Mouse (Mus musculus) kidney, adult 9 months (tissue): ENCODE results near the gene Zfp37.
A peak's percentile ranks its signal among the peaks of the same experiment; 100 is the strongest.
"Not testable (repeated sequence)": the region's sequence is repeated elsewhere in the genome, so short reads cannot be mapped to it uniquely, and the experiment has no call there.

ENCODE experiments used
- DNase-seq: peaks from one replicate; pipeline ENCODE4 v3.0.0; 2022

Zfp37 gene

DNA sequence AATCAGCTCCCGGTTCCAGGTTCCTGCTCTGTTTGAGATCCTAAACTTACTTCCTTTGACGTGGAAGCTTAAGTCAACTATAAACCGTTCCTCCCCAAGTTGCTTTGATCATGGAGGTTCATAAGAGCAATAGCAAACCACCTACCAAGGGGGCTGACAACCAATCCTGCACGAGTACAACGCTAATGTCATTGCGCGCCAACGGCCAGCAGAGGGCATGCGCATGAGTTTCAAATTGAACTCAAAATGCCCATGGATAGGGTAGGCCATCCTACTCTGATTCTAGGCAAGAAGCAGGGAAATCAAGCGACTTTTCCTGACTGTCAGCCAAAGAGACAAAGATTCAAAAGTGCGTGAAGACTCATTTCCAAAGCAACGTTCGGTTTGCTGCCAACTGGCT, at the start of gene Zfp37:
TSS of gene Zfp37 (minus strand) at position 279 of the 400 bp plus-strand sequence.
- no peak for DNase-seq

GRCm38 (mm10) chr4:62278081-62278480, 47.2 kb upstream of the Zfp37 start:
- peak; percentile 64 for DNase-seq

- no peak for DNase-seq
These were observed 46.4 kb upstream of the Zfp37 start for GRCm38 (mm10) chr4:62277222-62277621.

DNA sequence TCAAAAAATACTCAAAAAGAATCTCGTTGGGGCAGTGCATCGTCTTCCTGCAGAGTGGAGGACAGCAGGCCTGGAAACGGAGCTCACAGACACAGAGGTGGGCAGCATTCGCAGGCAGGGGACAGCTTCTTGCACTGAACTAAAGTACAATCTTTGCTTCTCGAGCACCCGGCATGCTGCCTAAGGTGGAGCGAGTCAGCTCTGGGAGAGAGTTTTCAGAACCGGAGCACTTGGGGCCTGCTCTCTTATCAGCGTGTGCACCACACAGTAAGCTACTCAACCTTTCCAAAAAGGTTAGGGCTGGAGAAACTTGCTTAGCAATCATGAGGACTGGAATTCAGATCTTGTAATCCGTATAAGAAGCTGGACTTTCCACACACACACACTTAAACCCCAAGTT, 45.8 kb upstream of the Zfp37 start:
- no peak for DNase-seq

GRCm38 (mm10) chr4:62274841-62275536, 44.1 kb upstream of the Zfp37 start:
- DNase-seq = no peak

GRCm38 (mm10) chr4:62273916-62274315, 43.1 kb upstream of the Zfp37 start:
- DNase-seq = no peak

DNA sequence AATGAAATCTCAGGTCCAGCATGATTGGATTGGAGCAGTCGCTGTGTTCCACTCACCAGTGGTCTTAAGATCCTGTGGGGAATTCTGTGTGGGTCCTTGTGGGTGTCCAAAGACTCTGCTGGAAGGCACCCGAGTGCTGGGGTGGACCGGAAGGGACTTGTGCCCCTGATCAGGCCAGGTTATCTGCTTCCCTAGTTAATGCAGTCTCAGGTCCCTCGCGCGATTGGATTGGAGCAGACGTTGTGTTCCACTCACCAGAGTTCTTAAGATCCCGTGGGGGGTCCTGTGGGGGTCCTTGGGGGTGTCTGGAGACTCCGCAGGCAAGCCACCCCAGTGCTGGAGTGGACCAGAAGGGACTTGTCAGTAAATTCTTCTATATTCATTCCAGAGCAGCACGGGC, 41.8 kb upstream of the Zfp37 start:
- no peak for DNase-seq

DNA sequence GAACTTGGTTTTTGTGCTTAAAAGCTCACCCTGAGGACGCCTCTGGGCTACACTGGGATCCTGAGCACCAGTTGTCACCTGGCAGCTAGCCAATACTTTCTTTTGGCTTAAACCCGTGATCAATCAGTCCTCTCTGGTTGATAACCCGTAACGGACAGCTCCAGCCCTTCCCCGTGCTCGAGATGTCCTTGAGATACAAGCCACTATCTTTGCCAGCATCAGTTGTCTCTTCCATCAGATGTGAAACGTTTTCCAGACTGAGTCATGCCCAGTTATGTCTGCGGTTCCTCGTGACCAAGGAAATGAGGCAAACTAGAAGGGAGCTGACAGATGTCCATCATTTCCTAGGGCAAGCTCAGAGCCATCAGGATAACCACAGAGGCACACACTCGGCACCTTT, 36.3 kb upstream of the Zfp37 start:
- DNase-seq = no peak

DNA sequence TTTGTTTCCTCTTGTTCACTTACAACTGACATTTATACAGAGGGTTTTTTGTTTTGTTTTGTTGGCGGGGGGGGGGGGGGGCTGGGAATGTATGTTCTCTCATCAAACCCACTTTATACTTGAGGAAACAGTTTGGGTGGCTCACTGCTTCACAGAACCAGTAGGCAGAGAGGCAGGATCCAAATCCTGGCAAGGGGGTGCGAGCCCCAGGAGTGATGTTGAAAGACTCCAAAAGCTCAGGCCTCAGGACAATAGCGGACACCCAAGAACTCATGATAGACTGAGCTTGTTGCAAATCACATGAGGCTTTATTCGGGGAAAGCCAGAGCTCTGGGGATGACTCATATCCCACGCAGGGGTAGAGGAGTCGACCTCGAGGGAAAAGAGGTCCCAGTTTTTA, 35.2 kb upstream of the Zfp37 start:
- DNase-seq = not testable (repeated sequence)

GRCm38 (mm10) chr4:62265154-62265836, 34.4 kb upstream of the Zfp37 start:
- no peak for DNase-seq

DNA sequence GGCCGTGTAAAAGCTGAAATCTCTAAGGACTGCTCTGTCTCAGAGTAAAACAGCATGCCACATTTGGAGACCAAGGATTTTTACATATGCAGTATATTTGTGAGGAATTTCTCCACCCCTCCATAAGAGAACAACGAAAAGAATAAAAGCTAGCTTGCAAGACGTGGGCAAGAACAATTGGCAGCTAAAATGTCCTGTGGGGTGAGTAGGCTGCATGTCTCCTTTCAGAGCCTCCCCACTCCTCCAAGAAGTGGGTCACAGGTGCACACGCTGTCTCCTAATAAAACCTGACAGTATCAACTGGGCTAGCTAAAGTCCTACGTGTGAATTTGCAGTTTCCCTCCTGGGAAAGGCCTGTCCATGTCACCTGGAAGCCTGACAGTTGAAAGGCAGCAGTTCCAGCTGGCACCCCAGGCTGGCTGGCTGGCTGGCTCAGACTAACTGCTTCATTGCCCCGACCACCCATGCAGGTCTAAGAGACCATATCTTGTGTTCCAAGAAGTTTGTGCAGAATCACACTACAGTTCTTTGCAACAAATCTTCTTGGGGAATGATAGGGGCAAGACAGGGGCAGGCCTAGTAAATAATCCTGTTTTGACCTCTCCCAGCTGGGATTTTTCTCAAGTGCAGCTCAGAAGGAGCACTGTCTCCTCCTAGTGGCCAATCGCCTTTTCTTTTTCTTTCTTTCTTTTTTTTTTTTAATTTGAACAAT, 32.4 kb upstream of the Zfp37 start:
- peak; percentile 26 for DNase-seq

- DNase-seq = no peak
These were observed 31.4 kb upstream of the Zfp37 start, which contains the start of gene Slc31a2 for GRCm38 (mm10) chr4:62262276-62262675. Gene Slc31a2, plus strand, starts transcription at chr4:62262562.

DNA sequence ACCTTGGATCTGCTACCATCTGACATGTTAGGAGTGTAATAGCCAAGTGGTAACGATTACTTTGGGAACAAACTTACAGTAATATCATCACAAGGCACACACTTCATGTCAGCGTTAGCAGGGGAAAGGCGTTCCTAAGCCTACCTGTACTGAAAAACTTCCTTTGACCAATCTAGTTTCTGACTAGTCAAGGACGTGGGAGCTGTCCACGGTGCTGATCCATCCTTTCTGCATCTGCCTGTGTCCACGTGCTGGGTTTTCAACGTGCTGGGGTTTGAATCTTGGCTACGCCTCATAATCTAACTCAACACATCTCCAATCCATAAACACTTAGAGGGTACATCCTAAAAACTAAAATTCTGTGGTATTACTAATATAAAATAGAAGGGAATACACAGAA, 26.1 kb upstream of the Zfp37 start:
- peak; percentile 26 for DNase-seq

DNA sequence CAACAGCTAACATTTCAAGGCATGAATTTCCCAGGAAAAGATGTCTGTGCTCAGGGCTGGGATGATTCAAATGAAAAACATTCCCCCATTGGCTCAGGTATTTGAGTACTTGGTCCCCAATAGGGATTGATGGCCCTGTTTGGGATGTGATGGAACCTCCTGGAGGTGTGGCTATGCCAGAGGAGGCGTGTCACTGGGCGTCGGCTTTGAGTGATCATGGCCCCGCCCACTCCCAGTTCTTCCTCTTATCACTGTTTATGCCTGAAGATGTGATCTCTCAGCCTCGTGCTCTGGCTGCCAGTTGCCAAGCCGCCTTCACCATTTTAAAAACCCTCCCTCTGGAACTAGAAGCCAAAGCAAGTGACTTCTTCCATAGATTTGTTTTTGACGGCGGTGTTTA, 23.7 kb upstream of the Zfp37 start:
- DNase-seq = no peak

DNA sequence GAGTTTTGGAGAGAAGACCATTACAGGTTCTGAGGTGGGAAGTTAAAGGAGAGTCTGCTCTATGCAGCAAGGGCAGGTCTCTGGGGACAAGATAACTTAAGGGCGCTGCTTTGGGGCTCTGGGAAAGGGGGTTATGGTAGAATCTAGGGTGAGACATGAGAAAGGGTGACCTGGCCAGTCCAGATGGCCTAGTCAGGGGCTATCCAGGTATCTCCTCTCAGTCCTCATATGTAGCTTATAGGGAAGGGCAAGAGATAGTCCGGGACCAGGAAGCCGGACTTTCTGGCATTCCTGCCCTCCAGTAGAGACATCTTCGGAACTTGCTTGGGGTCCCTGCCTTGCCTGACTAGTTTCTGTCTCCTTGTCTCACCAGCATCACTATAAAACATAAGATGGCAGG, 20.9 kb upstream of the Zfp37 start:
- DNase-seq = no peak

- DNase-seq = no peak
These were observed 20.2 kb upstream of the Zfp37 start for GRCm38 (mm10) chr4:62250896-62251544.

DNA sequence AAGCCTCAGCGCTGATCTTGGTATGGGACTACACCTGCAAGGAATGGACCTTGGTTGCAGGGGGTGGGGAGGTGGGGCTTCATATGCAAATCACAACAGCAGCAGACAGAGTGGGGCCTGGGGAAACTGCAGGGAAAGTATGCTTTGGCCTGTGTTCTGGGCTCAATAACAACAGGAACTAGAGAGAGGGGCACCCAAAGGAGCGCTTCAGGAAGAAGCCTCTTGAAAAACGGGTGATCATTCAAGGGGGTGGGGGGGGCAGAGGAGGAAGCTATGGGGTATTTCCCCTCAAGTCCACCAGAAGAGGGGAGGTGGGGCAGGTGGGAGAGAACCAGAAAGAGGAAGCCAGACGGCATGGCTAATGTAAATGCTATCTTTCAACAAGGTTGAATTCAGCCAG, 17.5 kb upstream of the Zfp37 start:
- DNase-seq = no peak

GRCm38 (mm10) chr4:62240586-62240985, 9.7 kb upstream of the Zfp37 start:
- no peak for DNase-seq

- DNase-seq = no peak
These were observed 694 bp downstream of the Zfp37 start for GRCm38 (mm10) chr4:62230153-62230552.

DNA sequence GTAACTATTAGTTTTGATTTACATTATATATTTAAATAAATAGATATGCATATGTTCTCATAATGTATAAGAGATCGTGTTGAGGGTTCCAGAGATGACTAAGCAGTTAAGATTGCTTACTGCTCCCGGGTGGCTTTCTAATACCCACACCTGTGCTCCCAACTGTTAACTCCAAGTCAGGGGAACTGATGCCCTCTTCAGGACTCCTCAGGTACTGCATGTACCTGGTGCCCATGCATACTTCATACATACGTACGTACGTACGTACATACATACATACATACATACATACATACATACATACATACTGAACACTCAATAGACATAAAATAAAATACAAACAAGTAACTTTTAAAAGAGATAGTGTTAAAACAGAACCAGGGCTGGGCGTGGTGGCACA, 1.4 kb downstream of the Zfp37 start:
- peak; percentile 13 for DNase-seq

DNA sequence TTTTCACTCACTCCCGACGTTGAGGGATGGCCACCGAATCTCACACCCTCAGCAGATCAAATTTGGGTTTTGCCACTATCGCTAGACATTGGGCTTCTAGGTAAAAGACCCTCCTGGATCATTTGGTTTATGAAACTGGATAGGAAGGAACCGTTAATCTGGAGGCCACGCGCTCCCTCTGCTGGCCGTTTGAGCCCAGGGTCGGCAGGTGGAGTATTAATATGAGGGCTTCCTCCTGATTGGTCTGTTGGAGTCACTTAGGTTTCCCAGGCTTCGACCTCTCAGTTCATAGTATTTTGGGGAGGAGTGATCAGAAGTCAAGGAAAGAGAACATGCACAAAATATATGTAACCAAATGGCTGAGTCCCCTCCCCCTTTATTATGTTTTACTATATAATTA, 2.5 kb downstream of the Zfp37 start:
- peak; percentile 32 for DNase-seq

- no peak for DNase-seq
These were observed 17.4 kb downstream of the Zfp37 start for GRCm38 (mm10) chr4:62213490-62213889.

DNA sequence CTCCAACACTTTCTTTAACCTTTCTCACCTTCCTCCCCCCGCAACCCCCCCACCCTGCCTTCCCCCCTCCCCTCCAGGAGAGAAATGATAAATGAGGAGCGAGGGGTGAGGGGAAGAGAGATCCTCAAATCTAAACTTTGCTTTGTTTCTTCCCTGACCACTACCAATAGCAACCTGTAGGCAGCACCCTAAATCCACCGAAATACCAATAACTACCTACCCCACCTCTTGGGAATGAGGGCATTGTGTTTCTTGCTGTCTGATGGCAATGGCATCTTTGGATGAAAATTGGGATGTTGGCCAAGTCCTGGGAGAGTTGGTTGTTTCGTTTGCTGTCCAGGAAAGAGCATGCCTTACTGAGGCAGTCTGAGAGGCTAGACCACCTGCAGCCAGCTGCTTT, 20.8 kb downstream of the Zfp37 start:
- no peak for DNase-seq
